Mouse (Mus musculus) liver, postnatal 0 days (tissue): ENCODE results near the gene Kalrn. TPM values are rescaled to one million over a fixed set of nuclear protein-coding genes. Genes with fewer than 3 reads are reported as not detected.

Source experiments
- ATAC-seq: fragments of 200-750 bp; cut with Nextera tagmentation; 2 replicates; pipeline ENCODE4 v1.8.0; 2017; ENCODE audit warnings: mild to moderate bottlenecking, moderate library complexity
- DNase-seq: peaks from one replicate; pipeline ENCODE4 v3.0.0-alpha.2; 2016
- H3K27ac ChIP-seq: fragments of 300-500 bp; sonication (generic); 2 replicates; pipeline ENCODE4 v1.5.1; 2014; ENCODE audit warnings: antibody characterized with exemption, moderate library complexity, mild to moderate bottlenecking, low read depth
- H3K27me3 ChIP-seq: fragments of 300-500 bp; sonication (generic); 2 replicates; pipeline ENCODE4 v1.6.1; 2014; ENCODE audit warnings: low read length, control low read depth, mixed read lengths; ENCODE audit not compliant: insufficient read depth
- H3K36me3 ChIP-seq: fragments of 300-500 bp; sonication (generic); replicated peaks from 2 replicates; pipeline ENCODE4 v1.6.1; 2014; ENCODE audit warnings: mild to moderate bottlenecking, control low read depth, low read length, moderate library complexity, mixed read lengths; ENCODE audit not compliant: insufficient read depth
- H3K4me1 ChIP-seq: fragments of 300-500 bp; sonication (generic); 2 replicates; pipeline ENCODE4 v1.6.1; 2014; ENCODE audit warnings: antibody characterized with exemption, mild to moderate bottlenecking, control low read depth; ENCODE audit not compliant: insufficient read depth
- H3K4me2 ChIP-seq: fragments of 300-500 bp; sonication (generic); 2 replicates; pipeline ENCODE4 v1.6.1; 2014; ENCODE audit warnings: low read depth, mild to moderate bottlenecking, low read length, moderate library complexity, mixed read lengths
- H3K4me3 ChIP-seq: fragments of 300-500 bp; sonication (generic); 2 replicates; pipeline ENCODE4 v1.5.1; 2014; ENCODE audit warnings: low read depth, low read length
- H3K9ac ChIP-seq: fragments of 300-500 bp; sonication (generic); replicated peaks from 2 replicates; pipeline ENCODE4 v1.6.1; 2014; ENCODE audit warnings: mild to moderate bottlenecking, moderate library complexity
- H3K9me3 ChIP-seq: fragments of 300-500 bp; sonication (generic); 2 replicates; pipeline ENCODE4 v1.6.1; 2016; ENCODE audit warnings: mild to moderate bottlenecking, control low read depth, low read length, mixed read lengths
- CTCF ChIP-seq: sonication (generic); IDR thresholded peaks from 2 replicates; pipeline ENCODE4 v1.5.1; 2016; ENCODE audit warnings: antibody characterized with exemption, low read depth
- EP300 ChIP-seq: IDR thresholded peaks from 2 replicates; pipeline ENCODE4 v1.6.1; 2016; ENCODE audit warnings: antibody characterized with exemption, low read depth, mild to moderate bottlenecking
- WGBS: fragments of 180-500 bp; shearing (Covaris S2); extraction: QIAGEN DNeasy Blood & Tissue Kit; methylation state at CpG from one replicate; pipeline ENCODE4 v1.1.7; 2014; ENCODE audit not compliant: insufficient replicate concordance; 5-methylcytosine and 5-hydroxymethylcytosine counted together
- polyA plus RNA-seq: library from polyadenylated mRNA; unstranded; fragments of >200 nt; fragmentation: Nextera tagmentation; extraction: Ambion mirVana; gene quantifications from 2 replicates; pipeline ENCODE4 v1.2.1, GENCODE M21; 2015

Kalrn gene
- polyA plus RNA-seq, 1 experiment from 2014 or later, result 16.7 TPM

GRCm38 (mm10) chr16:34163086-34163485 is 410.2 kb downstream of the Kalrn start:
- 70% methylated on average over 9 of the region's 9 CpGs for WGBS
- no peaks in the 10 kb centered on the region for H3K36me3 ChIP-seq
- no peaks in the 10 kb centered on the region for H3K27me3 ChIP-seq
- ATAC-seq (no peak), DNase-seq (no peak)
- H3K9ac ChIP-seq, result no peak overlapping the region
- H3K9me3 ChIP-seq, result no peaks in the 10 kb centered on the region
- H3K4me2 ChIP-seq, result no peak overlapping the region
- no peak overlapping the region for H3K4me3 ChIP-seq
- TF ChIP-seq EP300, result no peak
- no peak for TF ChIP-seq CTCF
- no peaks in the 10 kb centered on the region for H3K4me1 ChIP-seq
- no peak overlapping the region for H3K27ac ChIP-seq

GRCm38 (mm10) chr16:34159576-34159975 is 413.8 kb downstream of the Kalrn start:
- Histone ChIP-seq H3K9me3 (no peaks in the 10 kb centered on the region), H3K9ac (no peak overlapping the region), H3K27ac (no peak overlapping the region), H3K4me3 (no peak overlapping the region), H3K27me3 (no peaks in the 10 kb centered on the region), H3K36me3 (no peaks in the 10 kb centered on the region), H3K4me2 (no peak overlapping the region), H3K4me1 (no peaks in the 10 kb centered on the region)
- DNase-seq (peak; percentile 25), ATAC-seq (no peak)
- WGBS, result 74% methylated on average over 3 of the region's 3 CpGs
- TF ChIP-seq CTCF, result no peak
- TF ChIP-seq EP300, result no peak

DNA sequence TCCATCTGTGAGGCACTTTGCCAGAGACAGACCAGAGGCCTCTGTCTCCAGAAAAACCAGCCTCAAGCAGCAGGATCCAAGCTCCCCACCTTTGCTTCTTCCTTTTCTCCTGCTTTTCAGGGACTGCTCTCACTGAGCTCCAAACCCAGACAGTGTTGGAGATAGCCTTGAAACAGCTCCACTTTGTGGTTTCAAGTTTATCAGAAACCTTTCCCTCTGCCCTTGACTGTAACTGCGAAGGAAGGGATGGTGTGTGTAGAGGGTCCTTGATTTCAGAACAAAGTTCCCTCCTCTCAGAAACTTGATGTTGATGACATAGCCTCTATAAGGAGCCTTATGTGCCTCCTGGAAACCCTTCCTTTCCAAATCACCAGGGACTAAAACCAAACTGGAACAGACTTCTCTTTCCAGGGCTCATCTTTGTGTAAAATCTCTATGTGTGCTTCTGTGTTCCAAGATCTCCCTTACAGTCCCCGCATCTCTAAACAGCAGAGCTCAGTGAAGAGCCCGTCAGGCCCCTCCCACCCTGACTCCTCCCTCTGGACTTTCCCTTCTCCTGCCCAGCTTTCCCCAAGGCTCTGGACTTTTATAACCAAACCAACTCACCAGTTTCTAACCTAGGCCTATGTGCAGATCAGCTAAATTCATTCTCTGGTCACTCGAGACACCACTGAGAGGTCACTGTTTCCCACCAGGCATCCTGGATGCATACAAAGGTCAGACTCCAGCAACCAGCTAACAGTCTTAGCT is 415.8 kb downstream of the Kalrn start:
- no peak for DNase-seq
- H3K27ac ChIP-seq, result no peak overlapping the region
- TF ChIP-seq EP300, result no peak
- TF ChIP-seq CTCF, result no peak
- H3K9ac ChIP-seq, result no peak overlapping the region
- ATAC-seq, result no peak
- no peaks in the 10 kb centered on the region for H3K9me3 ChIP-seq
- H3K36me3 ChIP-seq, result no peaks in the 10 kb centered on the region
- H3K4me1 ChIP-seq, result no peaks in the 10 kb centered on the region
- 55% methylated on average over 4 of the region's 4 CpGs for WGBS
- no peak overlapping the region for H3K4me3 ChIP-seq
- no peaks in the 10 kb centered on the region for H3K27me3 ChIP-seq
- H3K4me2 ChIP-seq, result no peak overlapping the region

DNA sequence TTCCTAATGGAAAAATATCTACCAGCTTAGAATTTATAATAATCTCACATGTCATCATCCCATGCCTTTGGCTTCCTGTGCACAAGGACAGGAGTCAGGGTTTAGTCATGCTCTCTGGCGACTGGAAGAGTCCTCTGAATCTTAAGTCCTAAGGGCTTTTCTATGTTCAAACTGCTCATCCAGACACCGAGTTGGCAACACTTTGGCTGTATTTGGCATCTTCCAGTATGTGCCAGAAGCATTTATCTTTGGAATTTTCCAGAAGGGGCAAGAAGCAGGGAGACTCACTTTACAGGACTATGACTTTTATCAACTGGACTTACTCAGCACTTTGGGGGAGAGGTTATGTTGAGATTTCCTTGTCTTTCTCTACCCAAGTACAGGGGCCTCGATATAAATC is 417.6 kb downstream of the Kalrn start:
- ATAC-seq, result no peak
- no peak overlapping the region for H3K4me3 ChIP-seq
- H3K36me3 ChIP-seq, result no peaks in the 10 kb centered on the region
- 62% methylated on average over 3 of the region's 3 CpGs for WGBS
- H3K27ac ChIP-seq, result no peak overlapping the region
- H3K9ac ChIP-seq, result no peak overlapping the region
- no peak for DNase-seq
- H3K4me1 ChIP-seq, result no peaks in the 10 kb centered on the region
- no peaks in the 10 kb centered on the region for H3K9me3 ChIP-seq
- no peaks in the 10 kb centered on the region for H3K27me3 ChIP-seq
- TF ChIP-seq EP300 (no peak), CTCF (no peak)
- H3K4me2 ChIP-seq, result no peak overlapping the region

DNA sequence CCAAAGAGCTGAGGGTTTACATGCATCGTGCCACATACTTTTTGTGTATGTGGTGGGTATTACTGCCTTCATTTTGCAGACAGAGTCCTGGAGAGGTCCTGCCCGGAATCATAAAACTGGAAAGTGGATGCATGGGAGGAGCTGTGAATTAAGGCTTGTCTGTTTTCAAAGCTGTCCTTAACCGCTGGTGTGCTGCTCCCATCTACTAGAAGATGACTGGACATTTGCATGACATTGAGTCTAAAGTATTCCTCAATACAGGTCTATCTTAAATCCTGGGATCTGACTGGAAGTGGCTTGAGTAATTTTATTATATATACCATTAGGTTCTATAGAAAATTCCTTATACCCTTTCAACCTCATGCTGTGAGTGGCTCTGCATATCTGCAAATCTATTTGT is 418.4 kb downstream of the Kalrn start:
- Histone ChIP-seq H3K4me2 (no peak overlapping the region), H3K27ac (no peak overlapping the region), H3K4me1 (no peaks in the 10 kb centered on the region), H3K36me3 (no peaks in the 10 kb centered on the region), H3K4me3 (no peak overlapping the region), H3K9ac (no peak overlapping the region), H3K27me3 (no peaks in the 10 kb centered on the region), H3K9me3 (no peaks in the 10 kb centered on the region)
- TF ChIP-seq EP300, result no peak
- TF ChIP-seq CTCF, result no peak
- ATAC-seq, result no peak
- DNase-seq, result no peak
- 74% methylated on average over 3 of the region's 3 CpGs for WGBS

GRCm38 (mm10) chr16:34151528-34152071 is 421.7 kb downstream of the Kalrn start:
- no peak overlapping the region for H3K27ac ChIP-seq
- no peak for TF ChIP-seq EP300
- TF ChIP-seq CTCF, result no peak
- H3K36me3 ChIP-seq, result no peaks in the 10 kb centered on the region
- no peak overlapping the region for H3K4me3 ChIP-seq
- H3K4me2 ChIP-seq, result no peak overlapping the region
- no peak for ATAC-seq
- H3K4me1 ChIP-seq, result no peaks in the 10 kb centered on the region
- no peaks in the 10 kb centered on the region for H3K9me3 ChIP-seq
- no peak for DNase-seq
- no peaks in the 10 kb centered on the region for H3K27me3 ChIP-seq
- no peak overlapping the region for H3K9ac ChIP-seq
- WGBS, result 71% methylated on average over 3 of the region's 3 CpGs
